Mouse (Mus musculus): Measurements from ENCODE around the gene Sept9. TPM values are rescaled to one million over a fixed set of nuclear protein-coding genes. Genes with fewer than 3 reads are reported as not detected.

Sept9 gene
- polyA plus RNA-seq, 1 experiment, result 13.3 TPM

- DNase-seq, result no peak
- Histone ChIP-seq H3K27ac (ENCODE audit: insufficient read depth, low read length) (no peak overlapping the region), H3K4me1 (ENCODE audit: control insufficient read depth, insufficient read depth, low read length) (no peaks in the 10 kb centered on the region), H3K4me3 (replicated peaks; ENCODE audit: insufficient read depth, low read depth, low read length) (no peak overlapping the region), H3K27me3 (ENCODE audit: control insufficient read depth, insufficient read depth, low read length) (no peaks in the 10 kb centered on the region; the same call in 1 of the 2 replicates)
- TF ChIP-seq CTCF (IDR thresholded peaks at IDR 0.05; ENCODE audit: borderline replicate concordance, insufficient read depth, low read depth, low read length), result no peak
- TF ChIP-seq POLR2A (IDR thresholded peaks at IDR 0.05; ENCODE audit: borderline replicate concordance, insufficient read depth, low read length), result no peak
- WGBS, result 68% methylated on average over 11 of the region's 11 CpGs
Measured at GRCm38 (mm10) chr11:117194475-117194937, 5.0 kb upstream of the Sept9 start.

- no peak for TF ChIP-seq CTCF (IDR thresholded peaks at IDR 0.05; ENCODE audit: borderline replicate concordance, insufficient read depth, low read depth, low read length)
- TF ChIP-seq POLR2A (IDR thresholded peaks at IDR 0.05; ENCODE audit: borderline replicate concordance, insufficient read depth, low read length), result no peak
- Histone ChIP-seq H3K27me3 (ENCODE audit: control insufficient read depth, insufficient read depth, low read length) (no peaks in the 10 kb centered on the region; the same call in 1 of the 2 replicates), H3K4me3 (replicated peaks; ENCODE audit: insufficient read depth, low read depth, low read length) (no peak overlapping the region), H3K4me1 (ENCODE audit: control insufficient read depth, insufficient read depth, low read length) (no peaks in the 10 kb centered on the region), H3K27ac (ENCODE audit: insufficient read depth, low read length) (no peak overlapping the region)
- DNase-seq, result no peak
- WGBS, result 82% methylated on average over 6 of the region's 6 CpGs
Measured at GRCm38 (mm10) chr11:117195616-117196015, 3.8 kb upstream of the Sept9 start.

GRCm38 (mm10) chr11:117196681-117197080 lies 2.8 kb upstream of the Sept9 start:
- TF ChIP-seq CTCF (IDR thresholded peaks at IDR 0.05; ENCODE audit: borderline replicate concordance, insufficient read depth, low read depth, low read length) (no peak), POLR2A (IDR thresholded peaks at IDR 0.05; ENCODE audit: borderline replicate concordance, insufficient read depth, low read length) (no peak)
- Histone ChIP-seq H3K4me3 (replicated peaks; ENCODE audit: insufficient read depth, low read depth, low read length) (no peak overlapping the region), H3K27me3 (ENCODE audit: control insufficient read depth, insufficient read depth, low read length) (no peaks in the 10 kb centered on the region; the same call in 1 of the 2 replicates), H3K27ac (ENCODE audit: insufficient read depth, low read length) (no peak overlapping the region), H3K4me1 (ENCODE audit: control insufficient read depth, insufficient read depth, low read length) (no peaks in the 10 kb centered on the region)
- WGBS, result 93% methylated on average over 7 of the region's 7 CpGs
- DNase-seq, result no peak

GRCm38 (mm10) chr11:117198122-117198521 lies 1.3 kb upstream of the Sept9 start:
- 93% methylated on average over 5 of the region's 5 CpGs for WGBS
- TF ChIP-seq POLR2A (IDR thresholded peaks at IDR 0.05; ENCODE audit: borderline replicate concordance, insufficient read depth, low read length) (no peak), CTCF (IDR thresholded peaks at IDR 0.05; ENCODE audit: borderline replicate concordance, insufficient read depth, low read depth, low read length) (no peak)
- H3K4me3 ChIP-seq (replicated peaks; ENCODE audit: insufficient read depth, low read depth, low read length), result no peak overlapping the region
- no peak for DNase-seq
- H3K27me3 ChIP-seq (ENCODE audit: control insufficient read depth, insufficient read depth, low read length), result no peaks in the 10 kb centered on the region; the same call in 1 of the 2 replicates
- no peak overlapping the region for H3K27ac ChIP-seq (ENCODE audit: insufficient read depth, low read length)
- no peaks in the 10 kb centered on the region for H3K4me1 ChIP-seq (ENCODE audit: control insufficient read depth, insufficient read depth, low read length)

- no peak for DNase-seq
- no peak for TF ChIP-seq CTCF (IDR thresholded peaks at IDR 0.05; ENCODE audit: borderline replicate concordance, insufficient read depth, low read depth, low read length)
- no peak for TF ChIP-seq POLR2A (IDR thresholded peaks at IDR 0.05; ENCODE audit: borderline replicate concordance, insufficient read depth, low read length)
- Histone ChIP-seq H3K4me3 (replicated peaks; ENCODE audit: insufficient read depth, low read depth, low read length) (no peak overlapping the region), H3K27me3 (ENCODE audit: control insufficient read depth, insufficient read depth, low read length) (no peaks in the 10 kb centered on the region; the same call in 1 of the 2 replicates), H3K4me1 (ENCODE audit: control insufficient read depth, insufficient read depth, low read length) (no peaks in the 10 kb centered on the region), H3K27ac (ENCODE audit: insufficient read depth, low read length) (no peak overlapping the region)
- WGBS, result 85% methylated on average over 12 of the region's 12 CpGs
Measured at GRCm38 (mm10) chr11:117201846-117202245, 2.4 kb downstream of the Sept9 start.

GRCm38 (mm10) chr11:117204606-117205005 lies 5.1 kb downstream of the Sept9 start:
- TF ChIP-seq POLR2A (IDR thresholded peaks at IDR 0.05; ENCODE audit: borderline replicate concordance, insufficient read depth, low read length) (no peak), CTCF (IDR thresholded peaks at IDR 0.05; ENCODE audit: borderline replicate concordance, insufficient read depth, low read depth, low read length) (no peak)
- Histone ChIP-seq H3K4me1 (ENCODE audit: control insufficient read depth, insufficient read depth, low read length) (no peaks in the 10 kb centered on the region), H3K27ac (ENCODE audit: insufficient read depth, low read length) (no peak overlapping the region), H3K4me3 (replicated peaks; ENCODE audit: insufficient read depth, low read depth, low read length) (no peak overlapping the region), H3K27me3 (ENCODE audit: control insufficient read depth, insufficient read depth, low read length) (no peaks in the 10 kb centered on the region; the same call in 1 of the 2 replicates)
- no peak for DNase-seq
- WGBS, result 85% methylated on average over 8 of the region's 8 CpGs

GRCm38 (mm10) chr11:117205042-117205441 lies 5.6 kb downstream of the Sept9 start:
- Histone ChIP-seq H3K4me1 (ENCODE audit: control insufficient read depth, insufficient read depth, low read length) (no peaks in the 10 kb centered on the region), H3K4me3 (replicated peaks; ENCODE audit: insufficient read depth, low read depth, low read length) (no peak overlapping the region), H3K27ac (ENCODE audit: insufficient read depth, low read length) (no peak overlapping the region), H3K27me3 (ENCODE audit: control insufficient read depth, insufficient read depth, low read length) (no peaks in the 10 kb centered on the region)
- whole genome bisulfite sequencing, result 67% methylated on average over 6 of the region's 6 CpGs
- TF ChIP-seq POLR2A (IDR thresholded peaks at IDR 0.05; ENCODE audit: borderline replicate concordance, insufficient read depth, low read length) (no peak), CTCF (IDR thresholded peaks at IDR 0.05; ENCODE audit: borderline replicate concordance, insufficient read depth, low read depth, low read length) (no peak)
- no peak for DNase-seq

- Histone ChIP-seq H3K4me3 (replicated peaks; ENCODE audit: insufficient read depth, low read depth, low read length) (no peak overlapping the region), H3K4me1 (ENCODE audit: control insufficient read depth, insufficient read depth, low read length) (no peaks in the 10 kb centered on the region), H3K27me3 (ENCODE audit: control insufficient read depth, insufficient read depth, low read length) (no peaks in the 10 kb centered on the region), H3K27ac (ENCODE audit: insufficient read depth, low read length) (no peak overlapping the region)
- TF ChIP-seq POLR2A (IDR thresholded peaks at IDR 0.05; ENCODE audit: borderline replicate concordance, insufficient read depth, low read length), result no peak
- TF ChIP-seq CTCF (IDR thresholded peaks at IDR 0.05; ENCODE audit: borderline replicate concordance, insufficient read depth, low read depth, low read length), result no peak
- no peak for DNase-seq
- WGBS, result 88% methylated on average over 9 of the region's 9 CpGs
Measured at GRCm38 (mm10) chr11:117205447-117205846, 6.0 kb downstream of the Sept9 start.

Data from cerebellum, adult 2 months (tissue).